Mouse (Mus musculus) heart, postnatal 0 days (tissue): ENCODE measurements at regions not wholly inside any gene's neighbourhood (a gene's known extent, or its start where the extent isn't known, plus 50 kb on each side); places are given as distances from the start of the nearest gene placed in this dataset.

Experiments used
- CTCF ChIP-seq: IDR thresholded peaks from 2 replicates; pipeline ENCODE4 v1.5.1; 2016; ENCODE audit warnings: antibody characterized with exemption, control low read depth, low read depth
- EP300 ChIP-seq: IDR thresholded peaks from 2 replicates; pipeline ENCODE4 v1.6.1; 2016; ENCODE audit warnings: antibody characterized with exemption, low read depth

DNA sequence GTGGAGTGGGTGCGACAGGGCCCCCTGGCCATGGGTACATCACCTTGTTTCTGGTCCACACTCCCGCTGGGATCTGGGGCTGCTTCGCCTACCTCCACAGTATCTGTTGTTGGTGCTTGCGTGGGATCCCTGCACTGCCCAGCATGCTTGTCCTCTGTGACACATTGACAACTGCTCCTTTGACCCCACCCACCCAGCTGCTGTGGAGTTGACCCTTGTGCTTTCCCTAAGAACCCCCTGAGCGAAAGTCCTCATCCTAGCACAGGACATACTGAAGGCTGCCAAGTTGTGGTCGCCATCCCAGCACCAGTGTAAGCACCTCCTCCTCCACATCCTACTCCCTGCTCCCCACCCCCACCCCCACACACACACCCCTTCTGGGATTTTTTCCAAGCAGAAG lies 63.6 kb upstream of the Dio3 start:
- no peak for TF ChIP-seq EP300
- no peak for TF ChIP-seq CTCF
